In genomic region chr14:75791372-75791771, GRCm38 (mm10) we compare ENCODE assay signal across 22 mouse cellular contexts.
"Had no signal": no experiment of that assay in that cellular context is flagged by ENCODE, and none has a peak within 500 bp of the region (broad histone marks: within the 10 kb centered on the region; RNA-seq: fewer than 3 reads in every experiment).

No protein-coding gene starts in this region.

- H3K4me1 ChIP-seq: hindbrain, embryonic 12.5 days; limb, embryonic 13.5 days had no signal

- DNase-seq: gastrocnemius, postnatal 10 days; gastrocnemius, postnatal 36 days; heart, adult 11 months; heart, adult 2 months; heart, postnatal 14 days; heart, postnatal 36 days; kidney, adult 18-20 months; kidney, adult 8-10 months; kidney, postnatal 10 days; kidney, postnatal 25 days; kidney, postnatal 4 days; left cerebral cortex, postnatal 4 days had no signal

- H3K9ac ChIP-seq: heart, embryonic 13.5 days; heart, embryonic 15.5 days; hindbrain, embryonic 12.5 days; hindbrain, embryonic 14.5 days; intestine, embryonic 15.5 days; limb, embryonic 13.5 days; limb, embryonic 15.5 days; liver, embryonic 12.5 days had no signal

- H3K4me3 ChIP-seq: heart, adult 2 months; heart, embryonic 13.5 days; heart, embryonic 15.5 days; hindbrain, embryonic 12.5 days; intestine, embryonic 15.5 days; layer of hippocampus, adult 2 months; left cerebral cortex, adult 2 months; limb, embryonic 13.5 days; limb, embryonic 15.5 days; liver, embryonic 12.5 days had no signal

- H3K27me3 ChIP-seq: heart, embryonic 13.5 days; heart, embryonic 15.5 days; intestine, embryonic 15.5 days had no signal

- H3K27ac ChIP-seq: heart, embryonic 13.5 days; heart, embryonic 15.5 days; hindbrain, embryonic 12.5 days; hindbrain, embryonic 14.5 days; intestine, embryonic 15.5 days; layer of hippocampus, adult 2 months; left cerebral cortex, adult 2 months; limb, embryonic 13.5 days; limb, embryonic 15.5 days; liver, embryonic 12.5 days had no signal

- H3K9me3 ChIP-seq: heart, embryonic 13.5 days; heart, embryonic 15.5 days; hindbrain, embryonic 12.5 days; intestine, embryonic 15.5 days; limb, embryonic 13.5 days; limb, embryonic 15.5 days; liver, embryonic 12.5 days had no signal

- H3K36me3 ChIP-seq: heart, embryonic 13.5 days; heart, embryonic 15.5 days; hindbrain, embryonic 12.5 days; intestine, embryonic 15.5 days; limb, embryonic 13.5 days; limb, embryonic 15.5 days; liver, embryonic 12.5 days had no signal
